ENCODE assay signal across 23 mouse cellular contexts in genomic region chr13:9030364-9030763, GRCm38 (mm10). TPM values are rescaled to one million over a fixed set of nuclear protein-coding genes. Genes with fewer than 3 reads are reported as not detected.
A peak's percentile ranks its signal among the peaks of the same experiment; 100 is the strongest.
DNase-seq lines count a peak whose midpoint lies in the region.
"Had no signal": no experiment of that assay in that cellular context is flagged by ENCODE, and none has a peak within 500 bp of the region (broad histone marks: within the 10 kb centered on the region; RNA-seq: fewer than 3 reads in every experiment).

No protein-coding gene starts in this region.

- H3K36me3 ChIP-seq in limb, embryonic 10.5 days: no peaks in the 10 kb centered on the region
- H3K36me3 ChIP-seq: embryonic facial prominence, embryonic 15.5 days; forebrain, embryonic 10.5 days; forebrain, embryonic 15.5 days; heart, embryonic 15.5 days; hindbrain, embryonic 13.5 days had no signal

- H3K27me3 ChIP-seq in limb, embryonic 10.5 days (ENCODE audit: low read depth, poor library complexity, severe bottlenecking): no peaks in the 10 kb centered on the region
- H3K27me3 ChIP-seq: CH12.LX; embryonic facial prominence, embryonic 15.5 days; forebrain, embryonic 15.5 days; heart, embryonic 15.5 days; hindbrain, embryonic 13.5 days; Patski had no signal

- H3K4me3 ChIP-seq in limb, embryonic 10.5 days: no peak overlapping the region
- H3K4me3 ChIP-seq: embryonic facial prominence, embryonic 15.5 days; erythroblast, embryonic 14.5 days; forebrain, embryonic 10.5 days; forebrain, embryonic 15.5 days; heart, adult 2 months; heart, embryonic 15.5 days; hindbrain, embryonic 13.5 days had no signal

- intact Hi-C loops in gastrocnemius, postnatal 14 days (cut with DNase I; ENCODE audit: low total_unique reads): no loop called here

- DNase-seq in 416B (ENCODE audit: low read depth): peak; percentile 9
- peak; percentile 51 for DNase-seq in CD4-positive, CD25-positive, alpha-beta regulatory T cell, adult 2 months (ENCODE audit: low read depth, low spot score)
- DNase-seq in induced T-regulatory cell, adult 2 months (ENCODE audit: low read depth): peak; percentile 9
- DNase-seq in thymus, postnatal 14 days: peak; percentile 31
- no peak for DNase-seq in cerebellum, adult 11 months
- DNase-seq in spleen, postnatal 10 days (ENCODE audit: low spot score in 2 of 2): no peak
- no peak for DNase-seq in gastrocnemius, postnatal 14 days
- DNase-seq in limb, embryonic 10.5 days (ENCODE audit: low spot score): no peak
- DNase-seq: adrenal gland, postnatal 10 days; cerebellum, adult 18-20 months; cerebellum, postnatal 10 days; embryo, embryonic 11 days; heart, adult 2 months; heart, postnatal 14 days had no signal

- H3K4me1 ChIP-seq in limb, embryonic 10.5 days: no peaks in the 10 kb centered on the region
- H3K4me1 ChIP-seq: embryonic facial prominence, embryonic 15.5 days; forebrain, embryonic 10.5 days; forebrain, embryonic 15.5 days; heart, embryonic 15.5 days; hindbrain, embryonic 13.5 days had no signal

- no peaks in the 10 kb centered on the region for H3K9me3 ChIP-seq in limb, embryonic 10.5 days (replicated peaks)
- H3K9me3 ChIP-seq: embryonic facial prominence, embryonic 15.5 days; forebrain, embryonic 10.5 days; forebrain, embryonic 15.5 days; heart, embryonic 15.5 days; hindbrain, embryonic 13.5 days had no signal

- H3K27ac ChIP-seq in limb, embryonic 10.5 days: no peak overlapping the region
- H3K27ac ChIP-seq: embryonic facial prominence, embryonic 15.5 days; forebrain, embryonic 10.5 days; forebrain, embryonic 15.5 days; heart, adult 2 months; heart, embryonic 15.5 days; hindbrain, embryonic 13.5 days; hindbrain, postnatal 0 days had no signal

- WGBS in limb, embryonic 10.5 days: 87% methylated on average over 4 of the region's 4 CpGs

RNA-seq across cellular contexts. Expression of gene Gtpbp4, which starts 34.5 kb away (rescaled TPM):
- 10 to 100 TPM; 38.6 to 41.5 TPM for total RNA-seq in gastrocnemius, postnatal 14 days (2021)
- polyA plus RNA-seq in limb, embryonic 10.5 days (2016; fragmentation: Nextera tagmentation; extraction: Ambion mirVana): 116 and 117 TPM in 2 replicates

Comparison
In these comparisons a context has a peak if more than half of its experiments do, and no peak if none do; other contexts are left out.
1. DNase-seq: peak in 416B (single experiment), CD4-positive, CD25-positive, alpha-beta regulatory T cell, adult 2 months (single experiment), induced T-regulatory cell, adult 2 months (single experiment) and thymus, postnatal 14 days (single experiment); none in cerebellum, adult 11 months (single experiment), spleen, postnatal 10 days (0 of 2), gastrocnemius, postnatal 14 days (single experiment) and limb, embryonic 10.5 days (single experiment).